Mouse (Mus musculus) layer of hippocampus, postnatal 14 days (tissue): ENCODE results near the gene Htr7. TPM values are rescaled to one million over a fixed set of nuclear protein-coding genes. Genes with fewer than 3 reads are reported as not detected.

ENCODE experiments used
- DNase-seq, 2 experiments: peaks; one replicate each; pipeline ENCODE4 v3.0.0; 2021 to 2022; ENCODE audit warnings: low spot score in 2 of 2, mixed read lengths in 1 of 2
- total RNA-seq, 2 experiments: library from RNA; stranded (reverse); gene quantifications; 2 replicates each; pipeline ENCODE4 v1.2.3; 2021

Gene Htr7
- total RNA-seq, 2 experiments from 2014 or later: 14.2 to 15.9 TPM

GRCm38 (mm10) chr19:35974681-35975080 lies 82.6 kb downstream of the Htr7 start:
- no peak for DNase-seq

- no peak for DNase-seq
Observed at GRCm38 (mm10) chr19:35957656-35958055, 99.7 kb downstream of the Htr7 start.

- no peak for DNase-seq
Observed at GRCm38 (mm10) chr19:35955698-35956097, 101.6 kb downstream of the Htr7 start.

- no peak for DNase-seq
Observed at GRCm38 (mm10) chr19:35949888-35950287, 107.4 kb downstream of the Htr7 start.

- peak in 1 of 2 experiments; percentile 2 for DNase-seq
Observed at GRCm38 (mm10) chr19:35924961-35925495, 132.3 kb downstream of the Htr7 start.

- DNase-seq: peak; percentile 68 to 76
Observed at GRCm38 (mm10) chr19:35924418-35924817, 132.9 kb downstream of the Htr7 start.

Other genes with a start within 250 kb of the Htr7 start
- 10 to 100 TPM; 15.0 to 18.0 TPM for gene Rpp30, start 26.2 kb upstream of the Htr7 start, total RNA-seq
- not detected for gene Ankrd1, start 62.6 kb upstream of the Htr7 start, total RNA-seq